Mouse (Mus musculus) forebrain, embryonic 12.5 days (tissue): ENCODE data around the gene Etv5. TPM values are rescaled to one million over a fixed set of nuclear protein-coding genes. Genes with fewer than 3 reads are reported as not detected.

Experiments
- ATAC-seq: fragments of 200-750 bp; cut with Nextera tagmentation; 2 replicates; pipeline ENCODE4 v1.8.0; 2017; ENCODE audit warnings: moderate TSS enrichment; ENCODE audit not compliant: low FRiP score
- H3K27ac ChIP-seq: fragments of 300-500 bp; sonication (generic); 2 replicates; pipeline ENCODE4 v1.5.1; 2016; ENCODE audit warnings: mild to moderate bottlenecking
- H3K27me3 ChIP-seq: fragments of 300-500 bp; sonication (generic); 2 replicates; pipeline ENCODE4 v1.6.1; 2016; ENCODE audit warnings: mild to moderate bottlenecking
- H3K36me3 ChIP-seq: fragments of 300-500 bp; sonication (generic); replicated peaks from 2 replicates; pipeline ENCODE4 v1.6.1; 2016; ENCODE audit warnings: mild to moderate bottlenecking
- H3K4me1 ChIP-seq: fragments of 300-500 bp; sonication (generic); 2 replicates; pipeline ENCODE4 v1.6.1; 2016
- H3K4me2 ChIP-seq: fragments of 300-500 bp; sonication (generic); 2 replicates; pipeline ENCODE4 v1.6.1; 2016; ENCODE audit warnings: mild to moderate bottlenecking, moderate library complexity
- H3K4me3 ChIP-seq: fragments of 300-500 bp; sonication (generic); replicated peaks from 2 replicates; pipeline ENCODE4 v1.5.1; 2016; ENCODE audit warnings: mild to moderate bottlenecking
- H3K9ac ChIP-seq: fragments of 300-500 bp; sonication (generic); 2 replicates; pipeline ENCODE4 v1.6.1; 2016; ENCODE audit warnings: mild to moderate bottlenecking
- H3K9me3 ChIP-seq: fragments of 300-500 bp; sonication (generic); 2 replicates; pipeline ENCODE4 v1.6.1; 2016
- WGBS: fragments of 180-500 bp; shearing (Covaris S2); methylation state at CpG from one replicate; pipeline ENCODE4 v1.1.7; 2016; 5-methylcytosine and 5-hydroxymethylcytosine counted together
- polyA plus RNA-seq: library from polyadenylated mRNA; unstranded; fragments of >200 nt; fragmentation: Nextera tagmentation; extraction: Ambion mirVana; gene quantifications from 2 replicates; pipeline ENCODE4 v1.2.1, GENCODE M21; 2016

Gene Etv5
- polyA plus RNA-seq, 1 experiment from 2014 or later = 17.9 TPM

- Histone ChIP-seq H3K9me3 (no peaks in the 10 kb centered on the region), H3K4me3 (no peak overlapping the region), H3K9ac (no peak overlapping the region), H3K4me1 (peaks cover 28% of the 10 kb centered on the region), H3K4me2 (no peak overlapping the region), H3K36me3 (no peaks in the 10 kb centered on the region), H3K27me3 (peaks cover 52% of the 10 kb centered on the region), H3K27ac (no peak overlapping the region)
- 11% methylated on average over 7 of the region's 7 CpGs for WGBS
- ATAC-seq = no peak
Measured at GRCm38 (mm10) chr16:22442202-22442601, 2.7 kb upstream of the Etv5 start.

- Histone ChIP-seq H3K36me3 (no peaks in the 10 kb centered on the region), H3K9me3 (no peaks in the 10 kb centered on the region), H3K27me3 (peaks cover 60% of the 10 kb centered on the region), H3K4me2 (no peak overlapping the region), H3K9ac (no peak overlapping the region), H3K27ac (no peak overlapping the region), H3K4me1 (peaks cover 28% of the 10 kb centered on the region), H3K4me3 (no peak overlapping the region)
- no peak for ATAC-seq
- 86% methylated on average over 4 of the region's 4 CpGs for WGBS
Measured at GRCm38 (mm10) chr16:22441317-22441716, 1.8 kb upstream of the Etv5 start.

DNA sequence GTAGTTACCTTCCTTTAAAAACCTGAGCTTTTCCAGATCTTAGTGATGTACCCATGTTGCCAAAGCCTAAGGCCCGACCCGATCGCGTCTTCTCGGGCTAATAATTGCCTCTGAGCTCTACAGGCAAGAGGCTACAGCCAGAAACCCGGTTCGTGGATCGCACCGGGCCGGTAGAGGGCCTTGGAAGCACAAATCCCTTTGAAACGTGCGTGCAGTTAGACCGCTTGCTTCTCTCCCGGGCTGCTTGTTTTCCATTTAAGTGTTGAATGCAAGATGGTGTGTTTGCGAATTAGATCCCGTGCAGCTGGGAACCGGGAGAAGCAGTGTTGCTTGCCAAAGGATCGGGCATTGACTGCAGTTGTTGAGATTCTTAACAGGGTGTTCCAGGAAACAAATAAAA lies 750 bp upstream of the Etv5 start:
- peak overlapping the region; percentile 71 for H3K4me3 ChIP-seq
- no peaks in the 10 kb centered on the region for H3K36me3 ChIP-seq
- peak overlapping the region; percentile 98 for H3K4me2 ChIP-seq
- under 1% methylated on average over 18 of the region's 18 CpGs for WGBS
- H3K4me1 ChIP-seq = peaks cover 28% of the 10 kb centered on the region
- no peaks in the 10 kb centered on the region for H3K9me3 ChIP-seq
- no peak overlapping the region for H3K27ac ChIP-seq
- ATAC-seq = no peak
- peaks cover 70% of the 10 kb centered on the region for H3K27me3 ChIP-seq
- H3K9ac ChIP-seq = no peak overlapping the region

- peaks cover 38% of the 10 kb centered on the region for H3K4me1 ChIP-seq
- H3K27ac ChIP-seq = peak overlapping the region; percentile 59
- WGBS = under 1% methylated on average over 58 of the region's 59 CpGs
Measured at GRCm38 (mm10) chr16:22438441-22439373, 812 bp downstream of the Etv5 start.

GRCm38 (mm10) chr16:22436106-22436505 lies 3.4 kb downstream of the Etv5 start:
- 51% methylated on average over 6 of the region's 6 CpGs for WGBS
- H3K4me3 ChIP-seq = no peak overlapping the region
- no peak for ATAC-seq
- H3K27ac ChIP-seq = no peak overlapping the region
- H3K36me3 ChIP-seq = no peaks in the 10 kb centered on the region
- no peaks in the 10 kb centered on the region for H3K9me3 ChIP-seq
- H3K4me2 ChIP-seq = no peak overlapping the region
- H3K27me3 ChIP-seq = peaks cover 71% of the 10 kb centered on the region
- H3K4me1 ChIP-seq = peaks cover 31% of the 10 kb centered on the region
- H3K9ac ChIP-seq = no peak overlapping the region

More at GRCm38 (mm10) chr16:22438441-22439373, 812 bp downstream of the Etv5 start:
- H3K9ac ChIP-seq = peak overlapping the region; percentile 62
- peak overlapping the region; percentile 71 for H3K4me3 ChIP-seq
- peak overlapping the region; percentile 98 for H3K4me2 ChIP-seq
- H3K27me3 ChIP-seq = peaks cover 80% of the 10 kb centered on the region
- no peaks in the 10 kb centered on the region for H3K9me3 ChIP-seq
- peak; percentile 43 for ATAC-seq
- no peaks in the 10 kb centered on the region for H3K36me3 ChIP-seq

GRCm38 (mm10) chr16:22434530-22434929 lies 5.0 kb downstream of the Etv5 start:
- no peak overlapping the region for H3K9ac ChIP-seq
- H3K36me3 ChIP-seq = no peaks in the 10 kb centered on the region
- ATAC-seq = no peak
- no peak overlapping the region for H3K27ac ChIP-seq
- H3K4me3 ChIP-seq = no peak overlapping the region
- no peaks in the 10 kb centered on the region for H3K9me3 ChIP-seq
- H3K27me3 ChIP-seq = peaks cover 76% of the 10 kb centered on the region
- no peak overlapping the region for H3K4me2 ChIP-seq
- WGBS = 36% methylated on average over 5 of the region's 5 CpGs
- peaks cover 33% of the 10 kb centered on the region for H3K4me1 ChIP-seq

DNA sequence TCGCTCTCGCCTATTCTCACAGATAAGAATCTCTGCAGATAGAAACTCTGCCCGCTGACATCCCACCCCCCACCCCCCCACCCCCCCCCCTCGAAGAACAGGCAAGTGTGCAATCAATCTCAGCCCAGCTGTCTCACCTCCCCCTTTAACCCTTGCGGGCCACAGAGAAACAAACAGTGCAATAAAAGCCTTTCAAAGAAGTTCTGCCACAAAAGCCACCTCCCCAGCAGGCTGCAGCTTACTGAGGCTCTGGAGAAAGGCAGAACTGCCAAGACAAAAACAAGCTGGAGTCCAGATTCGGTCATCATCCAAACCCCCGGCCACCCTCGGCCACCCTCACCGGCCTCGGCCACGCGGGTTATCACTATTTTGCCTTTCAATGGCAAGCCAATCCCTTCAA lies 5.6 kb downstream of the Etv5 start:
- peaks cover 82% of the 10 kb centered on the region for H3K27me3 ChIP-seq
- no peak for ATAC-seq

DNA sequence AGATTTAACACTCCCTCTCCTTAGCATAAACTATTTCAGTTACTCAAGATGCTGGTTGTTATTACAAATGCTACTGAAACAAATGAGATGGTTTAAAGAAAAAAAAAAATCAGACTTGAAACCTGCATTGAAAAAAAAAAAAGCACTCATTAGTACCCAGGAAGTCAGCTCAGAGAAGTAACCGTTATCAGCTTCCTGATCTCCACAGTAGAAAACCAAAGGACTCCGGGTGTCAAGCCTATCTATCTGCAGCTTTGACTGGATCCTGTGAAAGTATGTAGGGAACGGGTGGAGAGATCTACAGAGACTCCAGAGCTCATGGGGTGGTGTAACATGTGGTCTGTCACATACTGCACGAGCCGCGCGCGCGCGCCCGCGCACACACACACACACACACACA lies 7.7 kb downstream of the Etv5 start:
- Histone ChIP-seq H3K4me1 (peaks cover 40% of the 10 kb centered on the region), H3K4me2 (no peak overlapping the region), H3K9ac (no peak overlapping the region), H3K27me3 (peaks cover 79% of the 10 kb centered on the region), H3K36me3 (no peaks in the 10 kb centered on the region), H3K4me3 (no peak overlapping the region), H3K27ac (no peak overlapping the region), H3K9me3 (no peaks in the 10 kb centered on the region)
- ATAC-seq = no peak
- 90% methylated on average over 12 of the region's 12 CpGs for WGBS

More for the DNA sequence above, 5.6 kb downstream of the Etv5 start:
- H3K9ac ChIP-seq = no peak overlapping the region
- 7% methylated on average over 12 of the region's 12 CpGs for WGBS
- no peak overlapping the region for H3K27ac ChIP-seq
- peak overlapping the region; percentile 26; the same call in 1 of the 2 replicates for H3K4me2 ChIP-seq
- peaks cover 36% of the 10 kb centered on the region for H3K4me1 ChIP-seq
- no peaks in the 10 kb centered on the region for H3K36me3 ChIP-seq
- H3K4me3 ChIP-seq = no peak overlapping the region
- H3K9me3 ChIP-seq = no peaks in the 10 kb centered on the region

- ATAC-seq = no peak
Measured at GRCm38 (mm10) chr16:22431335-22431734, 8.2 kb downstream of the Etv5 start.

GRCm38 (mm10) chr16:22430211-22430951 lies 9.1 kb downstream of the Etv5 start:
- Histone ChIP-seq H3K4me3 (no peak overlapping the region), H3K27ac (peak overlapping the region; percentile 53), H3K36me3 (no peaks in the 10 kb centered on the region), H3K27me3 (peaks cover 68% of the 10 kb centered on the region), H3K4me1 (peaks cover 40% of the 10 kb centered on the region), H3K4me2 (peak overlapping the region; percentile 32), H3K9me3 (no peaks in the 10 kb centered on the region), H3K9ac (0 out of 2 replicates have a peak overlapping the region, but pooled peaks have one; percentile 12)
- ATAC-seq = no peak
- WGBS = 50% methylated on average over 16 of the region's 16 CpGs

More at GRCm38 (mm10) chr16:22431335-22431734, 8.2 kb downstream of the Etv5 start:
- Histone ChIP-seq H3K36me3 (no peaks in the 10 kb centered on the region), H3K4me3 (no peak overlapping the region), H3K9ac (no peak overlapping the region), H3K9me3 (no peaks in the 10 kb centered on the region), H3K4me1 (peaks cover 40% of the 10 kb centered on the region), H3K27me3 (peaks cover 76% of the 10 kb centered on the region), H3K27ac (no peak overlapping the region), H3K4me2 (no peak overlapping the region)
- WGBS = 78% methylated on average over 2 of the region's 2 CpGs

DNA sequence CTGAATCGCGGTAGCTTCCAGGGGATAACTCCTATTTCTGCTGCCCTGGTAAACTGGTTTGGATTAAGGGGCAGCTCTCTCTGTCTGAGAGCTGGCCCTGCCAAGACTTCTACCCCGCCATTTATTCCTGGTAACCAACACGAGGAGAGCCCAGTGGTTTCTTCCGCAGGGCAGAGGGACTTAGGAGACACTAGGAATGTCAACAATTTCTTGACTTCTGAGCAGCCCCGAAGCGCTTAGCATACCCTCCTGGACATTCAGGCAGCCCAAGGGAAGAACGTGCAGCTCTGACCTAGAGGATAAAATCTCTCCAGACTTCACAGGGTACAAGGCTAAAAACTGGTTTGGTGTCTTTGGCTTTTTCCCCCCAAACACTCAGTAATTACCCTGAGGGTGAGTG lies 10.1 kb downstream of the Etv5 start:
- Histone ChIP-seq H3K9me3 (no peaks in the 10 kb centered on the region), H3K4me2 (peak overlapping the region; percentile 42), H3K9ac (no peak overlapping the region), H3K4me3 (peak overlapping the region; percentile 10; the same call in 1 of the 2 replicates), H3K27me3 (peaks cover 61% of the 10 kb centered on the region), H3K36me3 (no peaks in the 10 kb centered on the region), H3K27ac (peak overlapping the region; percentile 51; the same call in 1 of the 2 replicates), H3K4me1 (peaks cover 36% of the 10 kb centered on the region)
- no peak for ATAC-seq
- 3% methylated on average over 8 of the region's 8 CpGs for WGBS

DNA sequence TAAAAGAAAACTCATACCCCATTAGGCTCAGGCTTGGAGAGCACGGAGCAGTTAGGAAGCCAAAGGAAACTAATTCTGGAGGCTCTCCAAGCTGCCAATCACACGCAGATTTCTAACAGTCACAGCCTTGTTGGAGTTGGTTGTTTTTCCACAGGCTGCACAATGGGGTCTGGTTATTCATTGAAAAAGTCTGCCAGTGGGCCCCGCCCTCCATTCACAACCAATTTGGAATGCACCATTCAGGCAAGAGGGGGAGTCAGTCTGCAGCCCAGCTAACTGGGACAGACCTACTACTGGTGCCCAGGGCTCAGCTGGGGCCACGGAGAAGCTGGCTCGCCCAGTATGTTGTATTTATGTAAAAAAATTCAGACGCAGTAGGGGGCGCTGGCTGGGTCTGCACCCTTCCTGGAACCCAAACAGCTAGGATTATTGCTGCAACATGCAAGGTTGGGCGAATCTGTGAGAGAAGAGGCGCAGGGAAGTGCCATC lies 10.6 kb downstream of the Etv5 start:
- Histone ChIP-seq H3K27me3 (peaks cover 57% of the 10 kb centered on the region), H3K4me3 (0 out of 2 replicates have a peak overlapping the region, but pooled peaks have one; percentile 10), H3K4me2 (peak overlapping the region; percentile 42), H3K9me3 (no peaks in the 10 kb centered on the region), H3K4me1 (peaks cover 31% of the 10 kb centered on the region), H3K27ac (peak overlapping the region; percentile 51; the same call in 1 of the 2 replicates), H3K36me3 (no peaks in the 10 kb centered on the region), H3K9ac (no peak overlapping the region)
- peak; percentile 93 for ATAC-seq
- WGBS = under 1% methylated on average over 9 of the region's 9 CpGs
